Mouse (Mus musculus) cerebellum, postnatal 4 days (tissue): ENCODE measurements around the gene Ddx31.

Experiments
- DNase-seq, 2 experiments: peaks; one replicate each; pipeline ENCODE4 v3.0.0; 2022; ENCODE audit warnings: low spot score in 2 of 2, mixed read lengths in 1 of 2

The Ddx31 gene

GRCm38 (mm10) chr2:28911331-28912038 lies 71.3 kb downstream of the Ddx31 start:
- peak in 1 of 2 experiments; percentile 52 for DNase-seq

- DNase-seq: no peak
These were observed 72.0 kb downstream of the Ddx31 start for GRCm38 (mm10) chr2:28912039-28912700.

DNA sequence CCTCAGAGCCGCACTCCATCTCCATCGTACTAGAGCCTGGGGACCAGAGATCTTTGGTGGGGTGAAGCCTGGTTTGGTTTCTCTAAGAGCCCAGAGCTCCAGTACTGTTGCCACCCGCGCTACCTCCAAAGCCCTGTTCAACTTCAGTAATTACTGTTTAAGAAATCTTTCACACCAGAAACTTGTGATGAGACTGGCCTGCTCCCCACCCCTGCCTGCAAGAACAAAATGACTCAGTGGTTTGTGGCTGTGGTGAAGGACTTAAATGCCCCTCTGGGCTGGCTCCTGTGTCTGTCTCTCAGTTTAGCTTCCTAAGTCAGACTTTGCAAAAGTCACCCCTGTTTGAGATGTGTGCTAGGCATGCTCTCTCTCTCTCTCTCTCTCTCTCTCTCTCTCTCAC lies 72.8 kb downstream of the Ddx31 start:
- no peak for DNase-seq

DNA sequence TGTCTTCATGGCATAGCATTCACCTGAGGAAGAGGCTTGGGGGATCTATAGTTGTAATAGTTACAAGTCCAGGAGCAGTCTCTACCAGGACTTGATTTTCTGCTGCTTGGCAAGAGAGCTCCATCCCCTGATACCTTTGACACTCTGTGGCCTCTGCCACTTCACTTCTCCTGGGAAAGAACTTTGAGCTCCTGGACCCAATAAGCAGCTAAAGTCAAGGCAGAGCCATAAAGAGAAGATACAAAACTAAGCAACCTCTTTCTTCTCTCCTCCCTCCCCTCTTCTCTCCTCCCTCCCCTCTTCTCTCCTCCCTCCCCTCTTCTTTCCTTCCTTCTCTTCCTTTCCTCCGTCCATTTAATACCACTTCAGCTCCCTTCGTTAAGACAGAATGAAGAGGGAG lies 73.9 kb downstream of the Ddx31 start:
- no peak for DNase-seq

- peak in 1 of 2 experiments; percentile 48 for DNase-seq
These were observed 75.0 kb downstream of the Ddx31 start for GRCm38 (mm10) chr2:28915104-28915738.

- DNase-seq: peak in 1 of 2 experiments; percentile 67
These were observed 75.7 kb downstream of the Ddx31 start for GRCm38 (mm10) chr2:28915768-28916512.

DNA sequence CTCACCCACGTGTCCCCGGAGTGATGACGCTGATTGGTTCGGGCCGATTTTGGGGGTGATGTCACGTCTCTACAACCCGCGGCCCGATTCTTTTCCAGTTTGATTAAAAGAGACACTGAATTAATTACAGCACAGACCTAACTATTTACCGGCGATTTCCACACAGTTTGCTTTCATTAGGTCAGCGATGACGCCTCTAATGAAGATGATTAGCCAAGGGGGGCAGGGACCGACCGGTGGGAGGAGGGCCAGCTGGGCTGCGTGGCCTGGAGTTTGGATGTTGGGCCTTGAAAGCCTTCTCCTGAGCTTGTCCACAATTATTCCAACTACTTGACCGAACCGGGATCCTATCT lies 76.3 kb downstream of the Ddx31 start, which contains the start of gene Barhl1:
Gene Barhl1, minus strand, starts transcription at position 156 of the 353 bp plus-strand sequence.
- peak in 1 of 2 experiments; percentile 56 for DNase-seq

DNA sequence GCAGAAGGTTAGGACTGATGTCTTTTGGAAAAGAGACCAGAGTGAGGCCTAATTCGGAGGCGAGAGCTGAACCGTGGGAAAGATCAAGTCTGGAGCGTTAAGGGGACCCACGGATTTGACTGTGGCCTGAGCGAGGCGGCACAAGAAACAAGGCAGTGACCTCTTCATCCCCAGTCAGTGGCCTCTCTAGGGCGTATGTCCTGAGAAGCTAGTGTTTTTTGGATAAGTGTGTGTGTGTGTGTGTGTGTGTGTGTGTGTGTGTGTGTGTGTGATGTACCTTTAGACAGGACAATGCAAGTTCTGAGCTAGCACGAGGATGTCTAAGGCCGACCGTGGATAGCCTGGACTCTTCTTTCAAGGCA lies 76.9 kb downstream of the Ddx31 start:
- no peak for DNase-seq

DNA sequence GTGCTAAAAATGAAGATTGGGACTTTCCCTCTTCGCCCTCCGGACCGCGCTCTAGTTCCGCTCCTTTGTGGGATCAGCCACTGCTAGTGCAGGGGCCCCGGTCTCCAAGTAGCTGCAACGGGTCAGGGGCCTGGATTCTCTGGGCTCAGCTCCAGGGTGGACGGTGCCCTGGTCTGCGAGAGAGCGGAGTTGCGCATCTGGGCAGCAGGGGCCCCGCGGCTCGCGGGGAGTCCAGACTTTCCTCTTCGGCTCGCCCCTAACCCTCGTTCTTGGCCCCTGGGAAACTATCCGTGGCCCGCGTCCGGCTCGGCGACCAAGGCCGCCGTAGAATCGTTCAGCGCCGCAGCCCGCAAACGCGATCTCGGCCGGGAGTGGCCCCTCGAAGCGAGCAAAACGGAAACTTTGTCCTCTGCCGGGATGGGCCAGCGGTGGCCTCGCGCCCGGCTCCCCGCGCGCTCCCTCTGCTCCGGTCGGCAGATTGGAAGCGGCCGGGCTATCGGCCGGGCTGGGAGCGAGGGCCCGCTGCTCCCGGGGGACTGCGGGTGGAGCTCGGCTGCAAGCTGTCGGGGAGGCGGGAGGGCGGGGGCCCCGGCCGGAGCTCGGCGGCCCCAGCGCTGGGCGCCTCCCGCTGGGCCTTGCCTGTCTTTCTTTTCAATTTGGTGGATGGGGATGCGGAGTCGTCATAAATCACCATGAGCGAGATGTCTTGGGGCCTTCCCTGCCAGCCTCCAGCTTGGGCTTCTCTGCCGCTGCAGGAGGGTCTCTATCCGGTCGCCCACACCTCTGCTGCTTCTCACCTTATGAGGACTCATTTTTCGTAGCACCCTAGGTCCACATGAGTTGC lies 77.5 kb downstream of the Ddx31 start:
- DNase-seq: peak in 1 of 2 experiments; percentile 70

GRCm38 (mm10) chr2:28919001-28919400 lies 78.8 kb downstream of the Ddx31 start:
- no peak for DNase-seq

GRCm38 (mm10) chr2:28923912-28924311 lies 83.7 kb downstream of the Ddx31 start:
- peak; percentile 87 for DNase-seq

GRCm38 (mm10) chr2:28930571-28930970 lies 90.4 kb downstream of the Ddx31 start:
- DNase-seq: no peak

DNA sequence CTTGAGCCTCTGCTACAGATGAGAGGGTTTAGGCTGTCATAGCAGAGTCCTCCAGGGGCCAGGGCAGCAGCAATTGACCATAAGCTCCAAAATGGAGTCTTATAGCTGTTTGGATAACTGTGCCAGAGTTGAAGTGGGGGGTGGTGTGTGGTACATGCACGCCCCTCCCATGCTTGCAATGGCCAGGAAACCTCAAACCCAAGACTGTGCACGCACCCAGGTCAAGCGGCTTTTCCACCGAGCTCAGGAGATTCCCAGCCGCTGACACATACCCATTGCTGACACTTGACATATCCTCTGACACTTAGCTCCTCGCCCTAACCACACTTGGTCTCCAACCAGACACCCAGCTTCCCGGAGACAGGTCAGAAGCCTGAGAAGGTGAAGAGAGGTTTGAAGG lies 98.8 kb downstream of the Ddx31 start:
- no peak for DNase-seq

GRCm38 (mm10) chr2:28943666-28944516 lies 103.7 kb downstream of the Ddx31 start:
- no peak for DNase-seq

DNA sequence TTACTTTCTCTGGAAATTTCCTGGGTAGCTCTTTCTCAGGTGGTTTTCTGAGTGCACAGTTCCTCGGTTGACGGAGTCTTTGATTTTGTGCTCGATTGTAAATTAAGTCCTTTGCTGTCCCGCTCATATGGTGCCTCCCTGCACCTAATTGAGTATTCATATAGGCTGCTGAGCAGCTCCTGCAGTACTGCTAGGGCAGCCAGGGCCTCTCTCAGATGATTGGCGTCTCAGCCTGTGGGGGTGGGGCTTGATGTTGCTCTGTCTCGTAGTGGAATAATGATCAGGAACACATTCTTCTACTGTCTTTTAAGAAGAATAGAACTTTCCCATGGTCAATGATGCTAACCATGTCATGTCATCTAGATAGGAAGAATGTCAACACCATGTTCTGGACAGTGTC lies 105.2 kb downstream of the Ddx31 start:
- no peak for DNase-seq

DNA sequence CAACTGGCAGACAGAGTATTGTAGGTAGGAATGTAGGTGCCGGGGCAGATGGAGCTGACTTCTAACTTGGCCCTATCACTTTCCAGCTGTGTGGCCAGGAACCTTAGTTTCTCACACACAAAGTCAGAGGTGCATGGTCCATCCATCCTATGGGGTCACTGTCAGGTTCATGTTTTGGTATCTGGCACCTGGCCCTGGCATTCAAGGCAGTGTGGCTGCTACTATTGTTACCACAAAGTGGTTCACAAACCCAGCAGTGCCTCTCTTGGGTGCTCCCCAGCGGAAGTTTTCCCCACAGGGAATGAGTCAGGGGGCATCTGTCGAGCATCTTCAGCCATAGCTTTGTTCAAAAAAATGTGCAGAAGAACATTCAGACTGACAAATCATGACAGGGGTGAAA lies 106.1 kb downstream of the Ddx31 start:
- no peak for DNase-seq

DNA sequence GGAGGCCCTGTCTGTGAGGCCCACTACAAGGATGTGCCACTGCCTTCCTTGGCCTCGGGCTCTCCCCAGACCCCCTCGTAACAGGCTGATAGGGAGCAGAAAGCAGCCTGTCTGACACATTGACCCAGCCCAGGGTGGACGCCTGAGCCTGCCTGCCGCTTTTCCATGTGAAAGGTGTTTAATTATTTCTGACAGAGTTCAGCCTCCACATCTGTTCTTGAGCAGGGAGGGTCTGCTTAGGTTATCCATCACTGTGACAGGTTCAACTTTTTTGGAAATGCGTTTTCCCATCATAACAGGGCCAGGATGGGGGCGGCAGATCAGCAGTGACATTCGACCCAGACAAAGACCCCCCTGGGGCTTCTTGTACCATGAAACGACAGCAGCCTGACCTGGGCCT lies 112.8 kb downstream of the Ddx31 start:
- no peak for DNase-seq

GRCm38 (mm10) chr2:28954595-28954994 lies 114.4 kb downstream of the Ddx31 start:
- DNase-seq: no peak
